Mouse (Mus musculus): Measurements from ENCODE around the gene Ppip5k2. TPM values are rescaled to one million over a fixed set of nuclear protein-coding genes. Genes with fewer than 3 reads are reported as not detected.

The Ppip5k2 gene
- total and polyA plus RNA-seq, 2 experiments from 2014 or later = 42.4 to 68.0 TPM

GRCm38 (mm10) chr1:97729339-97729738 lies 40.9 kb downstream of the Ppip5k2 start:
- no peaks in the 10 kb centered on the region for H3K4me1 ChIP-seq (ENCODE audit: control insufficient read depth, insufficient read depth)
- no peak overlapping the region for H3K4me3 ChIP-seq (ENCODE audit: low read depth, low read length)
- ATAC-seq (ENCODE audit: insufficient read depth, low read depth) = no peak
- no peak overlapping the region for H3K4me2 ChIP-seq (ENCODE audit: low read depth, low read length)
- WGBS = 44% methylated on average over 1 of the region's 1 CpGs
- H3K27me3 ChIP-seq (ENCODE audit: control insufficient read depth, insufficient read depth, low read length) = no peaks in the 10 kb centered on the region
- peaks cover 55% of the 10 kb centered on the region for H3K36me3 ChIP-seq (replicated peaks; ENCODE audit: control insufficient read depth, insufficient read depth, low read length)
- TF ChIP-seq CTCF (IDR thresholded peaks at IDR 0.05; ENCODE audit: low read depth) (no peak), EP300 (IDR thresholded peaks at IDR 0.05; ENCODE audit: low read depth) (no peak)
- no peak overlapping the region for H3K27ac ChIP-seq (ENCODE audit: low read depth)
- no peak overlapping the region for H3K9ac ChIP-seq (replicated peaks; ENCODE audit: low read depth, low read length)
- DNase-seq (ENCODE audit: low spot score) = no peak
- H3K9me3 ChIP-seq (replicated peaks; ENCODE audit: control insufficient read depth, low read length) = no peaks in the 10 kb centered on the region

DNA sequence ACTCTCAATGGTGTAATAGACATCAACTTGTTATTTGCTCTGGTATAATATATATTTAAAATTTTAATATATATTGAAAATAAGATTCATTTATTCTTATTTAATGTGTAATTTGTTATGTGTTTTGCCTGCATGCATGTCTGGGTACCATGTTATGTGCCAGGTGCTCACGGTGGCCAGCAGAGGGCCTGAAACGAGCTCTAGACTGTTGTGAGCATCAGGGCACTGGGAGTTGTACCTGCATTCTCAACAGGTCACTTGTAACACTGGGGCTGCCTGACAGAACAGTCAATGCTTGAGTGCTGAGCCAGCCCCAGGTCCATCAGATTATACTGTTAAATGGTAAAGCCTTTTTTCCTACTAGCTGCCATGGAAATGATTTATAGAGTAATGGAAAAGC lies 43.5 kb downstream of the Ppip5k2 start:
- H3K27me3 ChIP-seq (ENCODE audit: control insufficient read depth, insufficient read depth, low read length) = no peaks in the 10 kb centered on the region
- no peak overlapping the region for H3K4me3 ChIP-seq (ENCODE audit: low read depth, low read length)
- ATAC-seq (ENCODE audit: insufficient read depth, low read depth) = no peak
- H3K9me3 ChIP-seq (replicated peaks; ENCODE audit: control insufficient read depth, low read length) = no peaks in the 10 kb centered on the region
- H3K4me1 ChIP-seq (ENCODE audit: control insufficient read depth, insufficient read depth) = no peaks in the 10 kb centered on the region
- no peak overlapping the region for H3K27ac ChIP-seq (ENCODE audit: low read depth)
- DNase-seq (ENCODE audit: low spot score) = no peak
- 58% methylated on average over 2 of the region's 2 CpGs for WGBS
- H3K9ac ChIP-seq (replicated peaks; ENCODE audit: low read depth, low read length) = no peak overlapping the region
- peaks cover 54% of the 10 kb centered on the region for H3K36me3 ChIP-seq (replicated peaks; ENCODE audit: control insufficient read depth, insufficient read depth, low read length)
- H3K4me2 ChIP-seq (ENCODE audit: low read depth, low read length) = no peak overlapping the region
- TF ChIP-seq CTCF (IDR thresholded peaks at IDR 0.05; ENCODE audit: low read depth) (peak; percentile 29), EP300 (IDR thresholded peaks at IDR 0.05; ENCODE audit: low read depth) (no peak)

DNA sequence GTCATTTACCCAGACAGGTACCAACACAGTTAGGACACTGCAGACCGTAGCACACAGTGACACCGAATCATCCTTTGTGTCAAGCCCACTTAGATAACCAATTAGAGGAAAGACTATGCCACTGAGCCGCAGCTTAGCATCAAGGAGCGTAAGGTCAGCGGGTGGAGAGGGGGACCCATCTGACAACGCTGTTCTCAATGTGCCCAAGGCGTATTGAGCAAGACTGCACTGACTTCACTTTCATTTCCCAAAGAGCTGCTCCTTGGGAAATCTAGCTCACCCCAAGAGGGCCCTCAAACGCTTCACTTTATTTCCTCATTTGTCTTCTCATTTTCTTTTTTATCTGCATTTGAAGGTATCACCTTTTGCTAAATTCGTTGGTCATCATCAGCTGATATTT lies 51.8 kb downstream of the Ppip5k2 start:
- Histone ChIP-seq H3K9ac (replicated peaks; ENCODE audit: low read depth, low read length) (no peak overlapping the region), H3K9me3 (replicated peaks; ENCODE audit: control insufficient read depth, low read length) (no peaks in the 10 kb centered on the region), H3K27me3 (ENCODE audit: control insufficient read depth, insufficient read depth, low read length) (no peaks in the 10 kb centered on the region), H3K4me2 (ENCODE audit: low read depth, low read length) (no peak overlapping the region), H3K36me3 (replicated peaks; ENCODE audit: control insufficient read depth, insufficient read depth, low read length) (peaks cover 72% of the 10 kb centered on the region), H3K27ac (ENCODE audit: low read depth) (no peak overlapping the region), H3K4me1 (ENCODE audit: control insufficient read depth, insufficient read depth) (no peaks in the 10 kb centered on the region), H3K4me3 (ENCODE audit: low read depth, low read length) (no peak overlapping the region)
- TF ChIP-seq CTCF (IDR thresholded peaks at IDR 0.05; ENCODE audit: low read depth) (no peak), EP300 (IDR thresholded peaks at IDR 0.05; ENCODE audit: low read depth) (no peak)
- 90% methylated on average over 9 of the region's 9 CpGs for WGBS
- no peak for ATAC-seq (ENCODE audit: insufficient read depth, low read depth)
- no peak for DNase-seq (ENCODE audit: low spot score)

- TF ChIP-seq EP300 (IDR thresholded peaks at IDR 0.05; ENCODE audit: low read depth) = no peak
- TF ChIP-seq CTCF (IDR thresholded peaks at IDR 0.05; ENCODE audit: low read depth) = no peak
- H3K4me3 ChIP-seq (ENCODE audit: low read depth, low read length) = no peak overlapping the region
- no peaks in the 10 kb centered on the region for H3K4me1 ChIP-seq (ENCODE audit: control insufficient read depth, insufficient read depth)
- H3K27me3 ChIP-seq (ENCODE audit: control insufficient read depth, insufficient read depth, low read length) = no peaks in the 10 kb centered on the region
- DNase-seq (ENCODE audit: low spot score) = peak; percentile 2
- peaks cover 80% of the 10 kb centered on the region for H3K36me3 ChIP-seq (replicated peaks; ENCODE audit: control insufficient read depth, insufficient read depth, low read length)
- H3K9me3 ChIP-seq (replicated peaks; ENCODE audit: control insufficient read depth, low read length) = no peaks in the 10 kb centered on the region
- H3K9ac ChIP-seq (replicated peaks; ENCODE audit: low read depth, low read length) = no peak overlapping the region
- no peak overlapping the region for H3K27ac ChIP-seq (ENCODE audit: low read depth)
- no peak for ATAC-seq (ENCODE audit: insufficient read depth, low read depth)
- WGBS = 83% methylated on average over 11 of the region's 11 CpGs
- no peak overlapping the region for H3K4me2 ChIP-seq (ENCODE audit: low read depth, low read length)
These were observed 55.8 kb downstream of the Ppip5k2 start for GRCm38 (mm10) chr1:97714334-97714868.

GRCm38 (mm10) chr1:97710520-97710919 lies 59.7 kb downstream of the Ppip5k2 start:
- no peaks in the 10 kb centered on the region for H3K27me3 ChIP-seq (ENCODE audit: control insufficient read depth, insufficient read depth, low read length)
- no peak for ATAC-seq (ENCODE audit: insufficient read depth, low read depth)
- no peak for TF ChIP-seq CTCF (IDR thresholded peaks at IDR 0.05; ENCODE audit: low read depth)
- TF ChIP-seq EP300 (IDR thresholded peaks at IDR 0.05; ENCODE audit: low read depth) = no peak
- peaks cover 69% of the 10 kb centered on the region for H3K36me3 ChIP-seq (replicated peaks; ENCODE audit: control insufficient read depth, insufficient read depth, low read length)
- H3K9ac ChIP-seq (replicated peaks; ENCODE audit: low read depth, low read length) = no peak overlapping the region
- no peak overlapping the region for H3K4me2 ChIP-seq (ENCODE audit: low read depth, low read length)
- H3K4me1 ChIP-seq (ENCODE audit: control insufficient read depth, insufficient read depth) = no peaks in the 10 kb centered on the region
- H3K4me3 ChIP-seq (ENCODE audit: low read depth, low read length) = no peak overlapping the region
- DNase-seq (ENCODE audit: low spot score) = no peak
- WGBS = 94% methylated on average over 3 of the region's 3 CpGs
- no peaks in the 10 kb centered on the region for H3K9me3 ChIP-seq (replicated peaks; ENCODE audit: control insufficient read depth, low read length)
- no peak overlapping the region for H3K27ac ChIP-seq (ENCODE audit: low read depth)

- H3K4me3 ChIP-seq (ENCODE audit: low read depth, low read length) = no peak overlapping the region
- H3K36me3 ChIP-seq (replicated peaks; ENCODE audit: control insufficient read depth, insufficient read depth, low read length) = peaks cover 38% of the 10 kb centered on the region
- no peak overlapping the region for H3K9ac ChIP-seq (replicated peaks; ENCODE audit: low read depth, low read length)
- ATAC-seq (ENCODE audit: insufficient read depth, low read depth) = no peak
- TF ChIP-seq CTCF (IDR thresholded peaks at IDR 0.05; ENCODE audit: low read depth) (no peak), EP300 (IDR thresholded peaks at IDR 0.05; ENCODE audit: low read depth) (no peak)
- H3K27me3 ChIP-seq (ENCODE audit: control insufficient read depth, insufficient read depth, low read length) = no peaks in the 10 kb centered on the region
- no peak for DNase-seq (ENCODE audit: low spot score)
- H3K9me3 ChIP-seq (replicated peaks; ENCODE audit: control insufficient read depth, low read length) = no peaks in the 10 kb centered on the region
- no peak overlapping the region for H3K4me2 ChIP-seq (ENCODE audit: low read depth, low read length)
- H3K27ac ChIP-seq (ENCODE audit: low read depth) = no peak overlapping the region
- H3K4me1 ChIP-seq (ENCODE audit: control insufficient read depth, insufficient read depth) = no peaks in the 10 kb centered on the region
These were observed 64.8 kb downstream of the Ppip5k2 start for GRCm38 (mm10) chr1:97705389-97705788.
